Mouse (Mus musculus): ENCODE results near the gene Gtf3c5.

Gtf3c5 gene

GRCm38 (mm10) chr2:28534436-28535262 lies 48.9 kb downstream of the Gtf3c5 start:
- DNase-seq (ENCODE audit: low spot score): no peak

- DNase-seq (ENCODE audit: low spot score): no peak
These were observed 49.6 kb downstream of the Gtf3c5 start for GRCm38 (mm10) chr2:28533901-28534435.

DNA sequence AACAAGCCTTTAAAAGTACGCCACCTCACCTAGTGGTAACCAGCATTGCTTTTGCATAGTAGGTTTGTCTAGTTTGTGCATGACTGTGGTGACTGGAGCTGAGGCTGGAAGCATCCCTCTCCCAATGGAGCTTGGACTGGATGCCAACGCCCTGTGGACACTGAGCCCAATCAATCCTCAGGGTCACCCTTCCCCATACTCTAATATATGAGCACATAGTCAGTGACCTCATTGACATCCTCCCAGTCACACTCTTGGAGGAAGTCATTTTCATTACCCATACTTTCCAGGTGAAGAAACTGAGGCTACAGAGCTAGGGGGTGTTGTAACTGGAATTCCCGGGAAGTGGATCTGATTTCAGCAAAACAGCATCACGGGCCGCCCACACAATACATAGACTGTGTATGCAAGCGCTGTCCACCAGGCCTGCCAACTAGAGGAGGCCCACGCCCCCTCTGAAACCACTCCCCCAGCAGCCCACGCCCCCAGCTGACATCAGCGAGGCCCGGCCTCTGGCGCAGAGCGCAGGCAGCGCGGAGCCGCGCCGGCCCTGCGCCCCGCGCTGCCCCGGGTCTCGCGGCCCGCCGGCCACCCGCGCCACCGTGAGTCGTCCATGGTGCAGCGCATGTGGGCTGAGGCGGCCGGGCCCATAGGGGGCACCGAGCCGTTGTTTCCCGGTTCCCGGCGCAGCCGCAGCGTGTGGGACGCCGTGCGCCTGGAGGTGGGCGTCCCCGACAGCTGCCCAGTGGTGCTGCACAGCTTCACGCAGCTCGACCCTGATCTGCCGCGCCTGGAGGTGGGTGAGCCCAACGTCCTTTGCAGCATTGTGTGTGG lies 50.4 kb downstream of the Gtf3c5 start:
- DNase-seq (ENCODE audit: low spot score): peak; percentile 89

GRCm38 (mm10) chr2:28530311-28530710 lies 53.2 kb downstream of the Gtf3c5 start:
- no peak for DNase-seq (ENCODE audit: low spot score)

DNA sequence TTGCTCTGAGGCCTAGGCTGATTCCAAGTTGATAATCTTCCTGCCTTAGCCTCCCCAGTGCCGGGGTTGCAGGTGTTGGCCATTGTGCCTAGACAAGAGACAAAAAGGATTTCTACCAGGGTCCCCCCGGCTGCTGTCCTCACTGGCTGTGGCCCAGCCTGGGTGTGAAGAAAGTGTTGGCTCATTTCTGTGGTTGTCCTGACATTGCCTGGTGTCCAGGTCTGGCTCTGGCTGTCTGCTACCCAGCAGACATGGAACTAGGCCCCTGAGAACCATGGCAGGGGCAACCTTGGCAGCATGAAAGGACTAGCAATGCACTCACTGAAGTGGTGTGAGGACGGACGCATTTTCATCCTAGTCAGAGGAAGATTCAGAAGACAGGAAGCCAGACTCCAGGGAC lies 53.7 kb downstream of the Gtf3c5 start:
- no peak for DNase-seq (ENCODE audit: low spot score)

DNA sequence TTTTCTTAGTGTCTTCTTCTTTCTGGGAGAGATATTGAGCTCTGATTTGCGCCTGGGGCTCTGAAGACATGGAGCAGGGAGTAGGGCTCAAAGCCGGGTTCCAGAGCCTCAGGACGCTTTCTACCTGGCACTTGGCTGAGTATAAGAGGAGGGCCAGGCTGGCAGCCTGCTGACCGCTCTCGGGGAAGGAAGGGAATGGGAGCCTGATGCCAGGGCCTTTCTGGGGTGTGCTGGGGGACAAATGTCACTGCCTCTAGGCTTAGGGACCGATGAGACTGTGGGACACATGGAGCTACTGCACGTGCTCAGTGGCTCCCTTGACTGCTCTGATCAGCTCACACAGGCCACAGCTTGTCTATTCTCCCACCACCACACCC lies 55.2 kb downstream of the Gtf3c5 start:
- no peak for DNase-seq (ENCODE audit: low spot score)

DNA sequence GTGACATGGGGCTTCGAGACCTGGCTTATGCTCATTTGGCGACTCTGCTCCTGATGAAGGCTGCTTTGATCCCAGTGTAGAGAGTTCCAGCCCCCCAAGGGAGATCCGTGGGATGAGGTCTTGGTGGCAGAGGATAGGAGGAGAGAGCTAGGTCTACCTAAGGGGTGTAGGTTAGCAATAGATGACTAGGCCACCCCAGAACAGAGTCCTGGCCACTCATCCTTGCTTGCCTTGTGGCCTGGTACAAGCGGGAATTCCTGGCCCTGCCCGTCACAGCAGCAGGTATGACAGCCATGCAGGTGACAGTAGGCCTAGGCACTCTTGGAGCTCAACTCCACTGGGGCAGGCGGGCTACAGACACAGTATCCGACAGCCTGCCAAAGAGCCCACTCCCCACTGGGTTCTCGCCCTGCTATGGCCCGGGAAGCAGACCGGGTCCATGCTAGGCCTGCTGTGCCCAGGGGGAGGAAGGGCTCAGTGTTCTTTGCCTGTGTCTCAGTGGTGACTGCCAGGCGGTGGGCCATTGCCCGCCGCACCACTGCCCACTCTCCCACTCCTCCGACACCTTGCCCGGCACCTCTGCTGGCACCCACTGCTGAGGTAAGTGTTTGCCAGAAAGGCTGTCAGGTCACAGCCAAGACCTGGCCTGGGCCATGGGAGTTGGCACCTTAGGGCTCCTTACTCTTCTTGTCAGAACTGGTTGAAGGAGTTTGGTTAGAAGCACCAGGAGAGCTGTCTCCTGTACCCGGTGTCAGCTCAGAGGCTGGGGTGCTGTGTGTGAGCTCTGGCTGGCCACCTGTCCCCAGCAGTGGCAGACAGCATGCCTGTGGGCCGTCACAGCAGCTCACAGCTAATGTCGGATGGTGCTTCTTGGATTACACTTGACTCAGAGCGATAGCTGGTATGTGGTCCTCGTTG lies 55.9 kb downstream of the Gtf3c5 start:
- DNase-seq (ENCODE audit: low spot score): no peak

- DNase-seq (ENCODE audit: low spot score): no peak
These were observed 57.3 kb downstream of the Gtf3c5 start for GRCm38 (mm10) chr2:28525943-28526876.

- no peak for DNase-seq (ENCODE audit: low spot score)
These were observed 58.2 kb downstream of the Gtf3c5 start for GRCm38 (mm10) chr2:28525219-28525942.

DNA sequence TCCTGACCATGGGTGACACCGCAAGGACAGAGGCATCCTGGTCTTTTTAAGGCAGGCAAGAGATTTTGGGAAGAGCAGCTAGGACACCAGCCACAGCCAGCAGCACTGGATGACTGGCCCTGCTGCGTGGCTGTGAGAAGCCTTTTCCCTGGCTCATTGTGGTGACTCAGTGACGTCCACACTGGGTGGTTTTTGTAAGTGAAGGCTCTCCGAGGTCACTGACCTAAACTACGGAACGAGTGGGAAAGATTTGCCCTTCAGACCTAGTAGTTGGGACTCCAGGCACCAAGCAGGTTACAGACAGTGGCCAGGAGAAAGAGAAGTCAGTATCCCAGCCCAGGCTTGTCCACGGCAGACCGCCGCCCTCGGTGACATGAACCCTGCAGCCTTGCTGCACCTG lies 59.1 kb downstream of the Gtf3c5 start:
- DNase-seq (ENCODE audit: low spot score): no peak

DNA sequence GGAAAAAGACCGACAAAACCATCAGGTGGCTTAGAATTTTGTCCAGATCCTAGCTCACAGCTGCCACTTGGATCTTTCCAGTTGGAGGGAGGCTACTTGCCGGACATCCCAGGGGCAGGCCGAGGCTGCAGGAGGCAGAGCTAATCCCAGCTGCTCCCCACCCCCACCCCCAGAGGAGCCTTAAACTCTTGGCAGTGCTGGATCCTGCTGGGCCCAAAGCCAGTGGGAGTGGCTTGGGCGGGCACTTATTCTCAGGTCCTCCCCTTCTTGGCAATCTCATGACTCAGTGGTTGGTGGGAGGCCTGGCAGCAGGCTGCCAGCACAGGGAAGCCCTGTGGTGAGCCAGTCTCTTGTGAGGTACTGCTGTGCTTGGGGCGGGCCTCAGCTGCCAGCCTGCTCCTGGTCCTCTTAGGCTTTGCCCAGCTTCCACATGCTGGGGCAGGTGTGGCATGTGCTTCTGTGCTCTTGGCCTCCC lies 59.9 kb downstream of the Gtf3c5 start:
- peak; percentile 86 for DNase-seq (ENCODE audit: low spot score)

DNA sequence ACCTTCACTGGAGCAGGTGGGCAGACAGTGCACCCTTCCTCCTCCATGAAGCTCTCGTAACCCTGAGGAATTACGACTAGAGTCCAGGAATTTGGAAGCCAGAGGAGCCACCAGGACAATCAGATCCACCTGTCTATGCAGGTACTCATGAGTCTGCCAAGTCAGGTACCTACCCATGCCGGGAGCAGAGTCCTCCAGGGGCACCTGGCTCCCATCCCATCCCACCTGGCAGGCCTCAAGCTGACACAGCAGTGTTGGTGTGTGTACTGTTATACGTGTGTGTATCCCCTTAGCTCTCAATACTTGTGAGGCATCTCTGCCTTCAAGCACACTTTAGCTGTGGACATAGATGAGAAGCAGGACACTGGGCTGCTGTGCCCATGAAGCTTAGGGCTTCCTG lies 61.4 kb downstream of the Gtf3c5 start:
- no peak for DNase-seq (ENCODE audit: low spot score)

GRCm38 (mm10) chr2:28521571-28522151 lies 61.9 kb downstream of the Gtf3c5 start:
- DNase-seq (ENCODE audit: low spot score): no peak

DNA sequence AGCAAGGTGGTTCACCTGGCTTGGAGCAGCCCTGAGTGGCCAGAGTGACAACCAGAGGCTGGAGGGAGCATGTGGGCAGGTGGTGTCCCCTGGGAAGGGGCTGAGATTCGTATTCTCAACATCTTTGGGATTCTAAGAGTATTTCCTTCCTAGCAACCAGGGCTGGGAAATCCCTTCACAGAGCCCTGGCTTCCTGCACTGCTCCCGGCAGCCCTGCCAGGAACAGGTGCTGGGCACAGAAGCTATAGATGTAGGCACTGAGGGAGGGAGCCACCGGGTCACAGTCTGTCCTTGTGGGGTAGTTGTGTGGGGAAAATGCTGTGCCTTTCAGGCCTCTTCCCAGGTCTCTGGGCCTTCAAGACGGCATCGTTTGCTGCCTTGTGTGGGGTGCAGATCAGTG lies 63.0 kb downstream of the Gtf3c5 start:
- no peak for DNase-seq (ENCODE audit: low spot score)

DNA sequence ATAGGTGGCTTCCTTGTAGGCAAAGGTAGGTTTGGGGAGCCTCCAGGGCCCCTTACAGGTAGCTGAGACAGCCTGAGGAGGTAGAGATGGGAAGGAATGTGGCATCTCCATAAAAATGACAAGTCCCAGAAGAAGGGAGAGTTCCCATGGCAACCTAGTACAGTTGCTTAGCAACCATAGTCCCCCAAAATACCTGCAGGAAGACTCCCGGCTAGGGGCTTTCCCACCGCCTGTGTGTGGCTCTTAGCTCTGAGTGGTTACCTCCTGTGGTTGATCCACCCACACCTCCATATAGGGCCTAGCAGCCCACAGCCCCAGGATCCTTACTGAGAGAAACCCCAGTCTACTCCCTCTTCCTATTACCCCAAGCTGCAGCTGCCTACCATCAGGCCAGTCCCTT lies 65.3 kb downstream of the Gtf3c5 start:
- no peak for DNase-seq (ENCODE audit: low spot score)

DNA sequence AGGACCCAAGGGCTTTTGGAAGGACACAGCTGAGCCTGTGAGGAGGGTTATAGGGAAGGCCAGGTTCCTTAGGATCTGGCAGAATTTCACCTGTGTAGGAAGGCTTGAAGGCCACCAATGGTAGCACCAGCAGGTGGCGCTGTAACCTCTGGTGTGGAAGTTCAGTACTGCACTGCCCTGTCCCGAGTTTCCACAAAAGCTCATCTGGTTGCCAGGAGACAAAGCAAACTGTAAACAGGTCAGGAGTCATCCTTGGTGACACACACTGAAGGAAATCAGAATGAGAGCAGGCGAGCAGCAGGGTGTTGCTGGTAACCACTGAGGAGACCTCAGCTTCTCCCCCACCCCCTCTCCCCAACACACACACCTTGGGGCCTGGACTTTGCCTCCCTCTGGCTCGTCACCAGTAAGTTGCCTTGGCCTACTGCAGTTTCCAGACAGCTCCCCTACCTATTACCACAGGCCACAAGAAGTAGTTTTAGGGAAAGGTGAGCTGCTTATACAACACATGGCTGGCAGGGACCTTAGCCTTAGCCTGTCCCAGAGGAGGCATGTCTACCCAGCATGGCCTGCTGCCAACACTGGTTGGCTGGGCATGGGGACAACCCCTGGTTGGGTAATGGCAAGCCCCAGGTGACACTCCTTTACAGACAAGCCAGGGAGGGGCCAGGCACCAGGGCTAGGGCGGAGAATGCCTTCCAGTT lies 66.2 kb downstream of the Gtf3c5 start:
- peak; percentile 87 for DNase-seq (ENCODE audit: low spot score)
